Mouse (Mus musculus) CH12.LX (cell line): ENCODE data around the gene Timp3. TPM values are rescaled to one million over a fixed set of nuclear protein-coding genes. Genes with fewer than 3 reads are reported as not detected.

Experiments used
- DNase-seq: peaks from one replicate; pipeline ENCODE4 v3.0.0-alpha.2; 2013; ENCODE audit errors: extremely low read depth
- H3K27ac ChIP-seq: 2 replicates; pipeline ENCODE4 v1.5.1; 2012; ENCODE audit warnings: low read depth, mild to moderate bottlenecking, control low read depth, moderate library complexity; ENCODE audit not compliant: insufficient read depth
- H3K27me3 ChIP-seq: replicated peaks from 2 replicates; pipeline ENCODE3; 2012; ENCODE audit warnings: inconsistent platforms
- H3K36me3 ChIP-seq, 2 experiments: replicated peaks in 1 of 2; 2 replicates each; pipeline versions ENCODE3 to v1.6.1; 2012; ENCODE audit warnings: inconsistent platforms in 1 of 2, low read length in 1 of 2, mild to moderate bottlenecking in 1 of 2, mixed read lengths in 1 of 2, moderate library complexity in 1 of 2; ENCODE audit not compliant: control insufficient read depth in 1 of 2, insufficient read depth in 1 of 2
- H3K4me1 ChIP-seq, 2 experiments: 2 replicates each; pipeline ENCODE4 v1.6.1; 2012; ENCODE audit warnings: inconsistent platforms in 1 of 2, moderate library complexity in 1 of 2; ENCODE audit not compliant: insufficient read depth in 2 of 2, control insufficient read depth in 1 of 2
- H3K4me2 ChIP-seq: 2 replicates; pipeline ENCODE4 v1.6.1; 2012; ENCODE audit warnings: low read depth, mild to moderate bottlenecking, control low read depth; ENCODE audit not compliant: poor library complexity, insufficient read depth, severe bottlenecking
- H3K4me3 ChIP-seq, 3 experiments: fragments of 150-350 bp in 1 of 3; sonication (generic) in 1 of 3; replicated peaks in 1 of 3; 2 replicates each; pipeline versions ENCODE3 to v1.5.1; 2011 to 2012; ENCODE audit warnings: low read depth in 2 of 3, low read length in 2 of 3, mild to moderate bottlenecking in 2 of 3, moderate library complexity in 2 of 3, control low read depth in 1 of 3, improper control_type of control experiment in 1 of 3, inconsistent platforms in 1 of 3, mixed read lengths in 1 of 3; ENCODE audit not compliant: poor library complexity in 1 of 3
- H3K79me2 ChIP-seq: replicated peaks from 2 replicates; pipeline ENCODE4 v1.6.1; 2012; ENCODE audit warnings: mild to moderate bottlenecking, moderate library complexity; ENCODE audit not compliant: control insufficient read depth, poor library complexity, insufficient read depth, severe bottlenecking; ENCODE audit errors: extremely low read depth
- H3K9ac ChIP-seq: 2 replicates; pipeline ENCODE4 v1.6.1; 2012; ENCODE audit warnings: low read depth, mild to moderate bottlenecking, control low read depth, moderate library complexity; ENCODE audit not compliant: insufficient read depth
- H3K9me3 ChIP-seq: replicated peaks from 2 replicates; pipeline ENCODE3; 2012; ENCODE audit warnings: low read length, inconsistent platforms, mixed read lengths
- BHLHE40 ChIP-seq: IDR thresholded peaks from 2 replicates; pipeline ENCODE4 v1.6.1; 2011; ENCODE audit warnings: mild to moderate bottlenecking, low read depth, low read length, improper control_type of control experiment
- CHD2 ChIP-seq: IDR thresholded peaks from 2 replicates; pipeline ENCODE4 v1.6.1; 2011; ENCODE audit warnings: low read length, improper control_type of control experiment
- CTCF ChIP-seq, 2 experiments: IDR thresholded peaks in 1 of 2; conservative IDR thresholded peaks in 1 of 2; 2 replicates each; pipeline ENCODE4 v1.5.1; 2011 to 2012; ENCODE audit warnings: low read depth in 2 of 2, low read length in 2 of 2, improper control_type of control experiment in 1 of 2, inconsistent platforms in 1 of 2, mild to moderate bottlenecking in 1 of 2, moderate library complexity in 1 of 2
- ELF1 ChIP-seq: IDR thresholded peaks from 2 replicates; pipeline ENCODE4 v1.6.1; 2014; ENCODE audit warnings: low read depth, mild to moderate bottlenecking, inconsistent platforms, low read length, improper control_type of control experiment
- EP300 ChIP-seq: IDR thresholded peaks from 2 replicates; pipeline ENCODE4 v1.6.1; 2011; ENCODE audit warnings: low read length, improper control_type of control experiment
- ETS1 ChIP-seq: conservative IDR thresholded peaks from 2 replicates; pipeline ENCODE4 v1.6.1; 2012; ENCODE audit warnings: low read depth, mild to moderate bottlenecking, inconsistent platforms, low read length, improper control_type of control experiment, moderate library complexity
- GABPA ChIP-seq: IDR thresholded peaks from 2 replicates; pipeline ENCODE4 v1.6.1; 2012; ENCODE audit warnings: low read depth, low read length, improper control_type of control experiment, inconsistent platforms; ENCODE audit not compliant: insufficient replicate concordance
- HCFC1 ChIP-seq: IDR thresholded peaks from 2 replicates; pipeline ENCODE4 v1.6.1; 2012; ENCODE audit warnings: low read depth, mild to moderate bottlenecking, inconsistent platforms, low read length, improper control_type of control experiment
- JUND ChIP-seq: conservative IDR thresholded peaks from 2 replicates; pipeline ENCODE4 v1.6.1; 2011; ENCODE audit warnings: low read depth, low read length, improper control_type of control experiment
- KAT2A ChIP-seq: IDR thresholded peaks from 2 replicates; pipeline ENCODE4 v1.6.1; 2012; ENCODE audit warnings: low read length, improper control_type of control experiment, inconsistent platforms; ENCODE audit not compliant: insufficient replicate concordance
- MAFK ChIP-seq: IDR thresholded peaks from 2 replicates; pipeline ENCODE4 v1.6.1; 2011; ENCODE audit warnings: low read length, improper control_type of control experiment; ENCODE audit not compliant: insufficient replicate concordance
- MAZ ChIP-seq: IDR thresholded peaks from 2 replicates; pipeline ENCODE4 v1.6.1; 2012; ENCODE audit warnings: low read depth, mild to moderate bottlenecking, inconsistent platforms, low read length, improper control_type of control experiment, moderate library complexity
- MEF2A ChIP-seq: IDR thresholded peaks from 2 replicates; pipeline ENCODE4 v1.6.1; 2014; ENCODE audit warnings: low read depth, mild to moderate bottlenecking, inconsistent platforms, low read length, improper control_type of control experiment, borderline replicate concordance
- MYC ChIP-seq: IDR thresholded peaks from 2 replicates; pipeline ENCODE4 v1.6.1; 2011; ENCODE audit warnings: low read depth, mild to moderate bottlenecking, improper control_type of control experiment, low read length
- NELFE ChIP-seq: IDR thresholded peaks from 2 replicates; pipeline ENCODE4 v1.6.1; 2011; ENCODE audit warnings: low read depth, low read length, improper control_type of control experiment
- NRF1 ChIP-seq: IDR thresholded peaks from 2 replicates; pipeline ENCODE4 v1.6.1; 2014; ENCODE audit warnings: low read depth, mild to moderate bottlenecking, inconsistent platforms, low read length, improper control_type of control experiment, moderate library complexity
- PAX5 ChIP-seq: IDR thresholded peaks from 2 replicates; pipeline ENCODE4 v1.6.1; 2012; ENCODE audit warnings: low read length, inconsistent platforms, mixed read lengths
- POLR2A ChIP-seq: IDR thresholded peaks from 2 replicates; pipeline ENCODE4 v1.6.1; 2011; ENCODE audit warnings: low read depth, mild to moderate bottlenecking, improper control_type of control experiment, low read length
- POLR2AphosphoS2 ChIP-seq: IDR thresholded peaks from 2 replicates; pipeline ENCODE4 v1.6.1; 2011; ENCODE audit warnings: low read depth, low read length, improper control_type of control experiment
- RAD21 ChIP-seq: IDR thresholded peaks from 2 replicates; pipeline ENCODE4 v1.6.1; 2011; ENCODE audit warnings: low read depth, mild to moderate bottlenecking, low read length, improper control_type of control experiment, moderate library complexity
- RCOR1 ChIP-seq: conservative IDR thresholded peaks from 2 replicates; pipeline ENCODE4 v1.6.1; 2012; ENCODE audit warnings: low read depth, mild to moderate bottlenecking, inconsistent platforms, low read length, improper control_type of control experiment
- SMC3 ChIP-seq: IDR thresholded peaks from 2 replicates; pipeline ENCODE4 v1.6.1; 2011; ENCODE audit warnings: low read depth, low read length, improper control_type of control experiment
- TCF12 ChIP-seq: IDR thresholded peaks from 2 replicates; pipeline ENCODE4 v1.6.1; 2014; ENCODE audit warnings: low read depth, mild to moderate bottlenecking, inconsistent platforms, low read length, improper control_type of control experiment
- UBTF ChIP-seq: IDR thresholded peaks from 2 replicates; pipeline ENCODE4 v1.6.1; 2012; ENCODE audit warnings: low read depth, mild to moderate bottlenecking, inconsistent platforms, low read length, improper control_type of control experiment, moderate library complexity
- USF1 ChIP-seq: IDR thresholded peaks from 2 replicates; pipeline ENCODE4 v1.6.1; 2014; ENCODE audit warnings: low read depth, mild to moderate bottlenecking, inconsistent platforms, low read length, improper control_type of control experiment
- USF2 ChIP-seq: conservative IDR thresholded peaks from 2 replicates; pipeline ENCODE4 v1.6.1; 2011; ENCODE audit warnings: low read depth, low read length, improper control_type of control experiment
- ZC3H11A ChIP-seq: IDR thresholded peaks from 2 replicates; pipeline ENCODE4 v1.6.1; 2012; ENCODE audit warnings: low read depth, mild to moderate bottlenecking, inconsistent platforms, low read length, improper control_type of control experiment
- ZKSCAN1 ChIP-seq: IDR thresholded peaks from 2 replicates; pipeline ENCODE4 v1.6.1; 2012; ENCODE audit warnings: low read depth, inconsistent platforms, low read length, improper control_type of control experiment, borderline replicate concordance
- ZMIZ1 ChIP-seq: IDR thresholded peaks from 2 replicates; pipeline ENCODE4 v1.6.1; 2012; ENCODE audit warnings: low read depth, mild to moderate bottlenecking, inconsistent platforms, low read length, improper control_type of control experiment
- ZNF384 ChIP-seq: IDR thresholded peaks from 2 replicates; pipeline ENCODE4 v1.6.1; 2012; ENCODE audit warnings: low read depth, low read length, improper control_type of control experiment, inconsistent platforms
- dilution Hi-C: fragments of 300-500 bp; cut with MboI; formaldehyde crosslinking; loops from 2 replicates; pipeline ENCODE4 v1.14.3; 2020; ENCODE audit warnings: low sequenced_read_pairs; ENCODE audit not compliant: extremely low pct_unique_long_range_greater_than_20kb, extremely low pct_ligation_motif_present
- in situ Hi-C: fragments of 300-500 bp; cut with MboI; formaldehyde crosslinking; loops from 3 replicates; pipeline ENCODE4 v1.14.3; 2019; ENCODE audit warnings: low sequenced_read_pairs, low pct_ligation_motif_present, low pct_unique_long_range_greater_than_20kb, mixed read lengths
- polyA plus RNA-seq: library from polyadenylated mRNA; unstranded; fragments of >175 nt; gene quantifications from 2 replicates; pipeline ENCODE4 v1.2.1, GENCODE M21; 2012; ENCODE audit warnings: low read depth; ENCODE audit not compliant: insufficient read length
- total RNA-seq, 2 experiments: library from RNA; depleted of rRNA; stranded (reverse); fragments of 300-350 nt in 1 of 2; fragments of >200 nt in 1 of 2; gene quantifications; 2 replicates each; pipeline ENCODE4 v1.2.3; 2012 to 2014

Gene Timp3
- total and polyA plus RNA-seq, 3 experiments = 0.09 to 0.17 TPM; not detected in 1

DNA sequence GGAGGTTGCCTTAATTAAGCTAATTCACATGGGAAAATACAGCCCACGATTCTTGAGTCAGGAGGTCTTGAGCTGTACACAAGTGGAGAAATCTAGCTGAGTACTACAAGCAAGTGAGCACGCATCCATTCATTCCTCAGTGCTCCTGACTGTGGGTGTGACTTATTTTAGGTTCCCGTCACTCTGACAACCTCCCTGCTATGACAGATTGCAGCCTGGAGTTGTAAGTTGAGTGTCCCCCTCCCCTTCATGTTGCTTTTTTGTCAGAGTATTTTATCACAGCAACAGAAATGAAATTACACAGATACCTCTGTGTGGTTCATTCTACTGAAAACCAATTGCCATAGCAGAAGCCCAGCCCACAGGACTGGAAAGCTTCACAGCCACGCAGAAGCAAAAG is 86.1 kb downstream of the Timp3 start:
- Histone ChIP-seq H3K9ac (no peak overlapping the region), H3K4me1 (peaks cover 3 to 43% of the 10 kb centered on the region in 2 experiments; a peak in 3 of 4 replicates), H3K79me2 (no peaks in the 10 kb centered on the region), H3K9me3 (no peaks in the 10 kb centered on the region), H3K4me3 (no peak overlapping the region), H3K4me2 (no peak overlapping the region), H3K27me3 (no peaks in the 10 kb centered on the region), H3K36me3 (peaks cover 6 to 58% of the 10 kb centered on the region in 2 experiments), H3K27ac (no peak overlapping the region)
- DNase-seq = no peak
- no peak for TF ChIP-seq ELF1
- TF ChIP-seq JUND = no peak
- no peak for TF ChIP-seq ZMIZ1
- no peak for TF ChIP-seq UBTF
- no peak for TF ChIP-seq ETS1
- TF ChIP-seq BHLHE40 = no peak
- no peak for TF ChIP-seq USF2
- TF ChIP-seq MAZ = no peak
- no peak for TF ChIP-seq POLR2AphosphoS2
- TF ChIP-seq CTCF (conservative IDR thresholded peaks at IDR 0.05 in 1 of 2, IDR thresholded peaks at IDR 0.05 in 1 of 2; ENCODE audit: low read depth in 2 of 2, low read length in 2 of 2) = no peak
- no peak for TF ChIP-seq NRF1
- TF ChIP-seq MAFK = no peak
- TF ChIP-seq EP300 = no peak
- no peak for TF ChIP-seq GABPA
- no peak for TF ChIP-seq USF1
- no peak for TF ChIP-seq NELFE
- TF ChIP-seq RAD21 = no peak
- no peak for TF ChIP-seq CHD2
- TF ChIP-seq MEF2A = no peak
- TF ChIP-seq RCOR1 = no peak
- in situ Hi-C loops (no loop called here), dilution Hi-C loops (no loop called here)

- dilution Hi-C loops (no loop called here), in situ Hi-C loops (no loop called here)
- no peak for DNase-seq
- Histone ChIP-seq H3K36me3 (peaks cover 4 to 41% of the 10 kb centered on the region in 2 experiments), H3K79me2 (no peaks in the 10 kb centered on the region), H3K9me3 (no peaks in the 10 kb centered on the region), H3K4me3 (no peak overlapping the region), H3K27ac (no peak overlapping the region), H3K4me2 (no peak overlapping the region), H3K4me1 (peaks cover 3 to 46% of the 10 kb centered on the region in 2 experiments; a peak in 3 of 4 replicates), H3K9ac (no peak overlapping the region), H3K27me3 (no peaks in the 10 kb centered on the region)
- TF ChIP-seq TCF12 (no peak), ETS1 (no peak), CHD2 (no peak), ZKSCAN1 (no peak), ELF1 (no peak), POLR2A (no peak), SMC3 (no peak), KAT2A (no peak), MYC (no peak), JUND (no peak), RAD21 (no peak), ZC3H11A (no peak), PAX5 (no peak), RCOR1 (no peak), ZNF384 (no peak), HCFC1 (no peak)
Observed at GRCm38 (mm10) chr10:86387821-86388440, 87.8 kb downstream of the Timp3 start.
